Mouse (Mus musculus) intestine, embryonic 15.5 days (tissue): ENCODE results near the gene C2cd6. TPM values are rescaled to one million over a fixed set of nuclear protein-coding genes. Genes with fewer than 3 reads are reported as not detected.
A peak's percentile ranks its signal among the peaks of the same experiment; 100 is the strongest.

Experiments
- ATAC-seq: fragments of 200-750 bp; cut with Nextera tagmentation; 2 replicates; pipeline ENCODE4 v1.8.0; 2017; ENCODE audit warnings: moderate TSS enrichment, moderate library complexity
- H3K27ac ChIP-seq: fragments of 300-500 bp; sonication (generic); 2 replicates; pipeline ENCODE4 v1.5.1; 2015; ENCODE audit warnings: mild to moderate bottlenecking, inconsistent platforms
- H3K27me3 ChIP-seq: fragments of 300-500 bp; sonication (generic); replicated peaks from 2 replicates; pipeline ENCODE4 v1.6.1; 2015; ENCODE audit warnings: inconsistent platforms
- H3K36me3 ChIP-seq: fragments of 300-500 bp; sonication (generic); 2 replicates; pipeline ENCODE4 v1.6.1; 2015; ENCODE audit warnings: inconsistent platforms
- H3K4me1 ChIP-seq: fragments of 300-500 bp; sonication (generic); replicated peaks from 2 replicates; pipeline ENCODE4 v1.6.1; 2015; ENCODE audit warnings: inconsistent platforms
- H3K4me2 ChIP-seq: fragments of 300-500 bp; sonication (generic); replicated peaks from 2 replicates; pipeline ENCODE4 v1.6.1; 2015; ENCODE audit warnings: mild to moderate bottlenecking, inconsistent platforms
- H3K4me3 ChIP-seq: fragments of 300-500 bp; sonication (generic); replicated peaks from 2 replicates; pipeline ENCODE4 v1.5.1; 2015; ENCODE audit warnings: inconsistent platforms
- H3K9ac ChIP-seq: fragments of 300-500 bp; sonication (generic); 2 replicates; pipeline ENCODE4 v1.6.1; 2015; ENCODE audit warnings: inconsistent platforms
- H3K9me3 ChIP-seq: fragments of 300-500 bp; sonication (generic); 2 replicates; pipeline ENCODE4 v1.6.1; 2016; ENCODE audit warnings: inconsistent platforms
- WGBS: fragments of 180-500 bp; shearing (Covaris S2); methylation state at CpG from one replicate; pipeline ENCODE4 v1.1.7; 2015; 5-methylcytosine and 5-hydroxymethylcytosine counted together
- polyA plus RNA-seq: library from polyadenylated mRNA; unstranded; fragments of >200 nt; fragmentation: Nextera tagmentation; extraction: Ambion mirVana; gene quantifications from 2 replicates; pipeline ENCODE4 v1.2.1, GENCODE M21; 2015

C2cd6 gene
- not detected in 2 replicates for polyA plus RNA-seq

GRCm38 (mm10) chr1:59094705-59095104 is at the start of gene C2cd6:
Gene C2cd6 (minus strand): TSS chr1:59094900.
- WGBS = 93% methylated on average over 19 of the region's 19 CpGs

GRCm38 (mm10) chr1:59142809-59143208 is 48.1 kb upstream of the C2cd6 start:
- Histone ChIP-seq H3K36me3 (no peaks in the 10 kb centered on the region), H3K4me1 (no peaks in the 10 kb centered on the region), H3K27ac (no peak overlapping the region), H3K4me2 (no peak overlapping the region), H3K4me3 (no peak overlapping the region), H3K9me3 (no peaks in the 10 kb centered on the region), H3K9ac (no peak overlapping the region), H3K27me3 (no peaks in the 10 kb centered on the region)
- ATAC-seq = no peak

More at GRCm38 (mm10) chr1:59094705-59095104, at the start of gene C2cd6:
- Histone ChIP-seq H3K9ac (no peak within 1 kb of the TSS), H3K27me3 (no peaks in the 10 kb centered on the region), H3K4me1 (no peaks in the 10 kb centered on the region), H3K27ac (no peak within 1 kb of the TSS), H3K4me2 (no peak within 1 kb of the TSS), H3K4me3 (no peak within 1 kb of the TSS), H3K9me3 (no peaks in the 10 kb centered on the region), H3K36me3 (no peaks in the 10 kb centered on the region)
- no peak for ATAC-seq

- H3K4me3 ChIP-seq = no peak overlapping the region
- no peaks in the 10 kb centered on the region for H3K9me3 ChIP-seq
- no peaks in the 10 kb centered on the region for H3K27me3 ChIP-seq
- no peak for ATAC-seq
- H3K36me3 ChIP-seq = no peaks in the 10 kb centered on the region
- H3K9ac ChIP-seq = no peak overlapping the region
- H3K4me1 ChIP-seq = no peaks in the 10 kb centered on the region
- WGBS = 70% methylated on average over 5 of the region's 5 CpGs
- H3K27ac ChIP-seq = no peak overlapping the region
- no peak overlapping the region for H3K4me2 ChIP-seq
These were observed 39.7 kb upstream of the C2cd6 start for GRCm38 (mm10) chr1:59134419-59134818.

GRCm38 (mm10) chr1:59128879-59129278 is 34.2 kb upstream of the C2cd6 start:
- H3K4me1 ChIP-seq = no peaks in the 10 kb centered on the region
- no peak overlapping the region for H3K4me2 ChIP-seq
- H3K36me3 ChIP-seq = no peaks in the 10 kb centered on the region
- no peak for ATAC-seq
- no peak overlapping the region for H3K4me3 ChIP-seq
- H3K9me3 ChIP-seq = no peaks in the 10 kb centered on the region
- H3K27ac ChIP-seq = no peak overlapping the region
- H3K27me3 ChIP-seq = no peaks in the 10 kb centered on the region
- WGBS = 71% methylated on average over 7 of the region's 7 CpGs
- no peak overlapping the region for H3K9ac ChIP-seq

GRCm38 (mm10) chr1:59125558-59125957 is 30.9 kb upstream of the C2cd6 start:
- no peak overlapping the region for H3K27ac ChIP-seq
- peak; percentile 81 for ATAC-seq
- H3K9me3 ChIP-seq = no peaks in the 10 kb centered on the region
- 54% methylated on average over 5 of the region's 5 CpGs for WGBS
- H3K4me2 ChIP-seq = no peak overlapping the region
- H3K4me1 ChIP-seq = no peaks in the 10 kb centered on the region
- H3K27me3 ChIP-seq = no peaks in the 10 kb centered on the region
- no peak overlapping the region for H3K9ac ChIP-seq
- H3K4me3 ChIP-seq = no peak overlapping the region
- no peaks in the 10 kb centered on the region for H3K36me3 ChIP-seq

GRCm38 (mm10) chr1:59119720-59120457 is 25.2 kb upstream of the C2cd6 start, which contains the start of gene Tmem237:
Gene Tmem237 (minus strand): TSS chr1:59120408.
- Histone ChIP-seq H3K4me1 (0 out of 2 replicates have a peak, but pooled peaks cover 4% of the 10 kb centered on the region), H3K4me2 (peak within 1 kb of the TSS; percentile 78), H3K4me3 (peak within 1 kb of the TSS; percentile 80), H3K9ac (peak within 1 kb of the TSS; percentile 77), H3K27me3 (no peaks in the 10 kb centered on the region), H3K36me3 (no peaks in the 10 kb centered on the region), H3K9me3 (no peaks in the 10 kb centered on the region), H3K27ac (peak within 1 kb of the TSS; percentile 82)
- ATAC-seq = peak; percentile 99
- under 1% methylated on average over 74 of the region's 74 CpGs for WGBS

- Histone ChIP-seq H3K9me3 (no peaks in the 10 kb centered on the region), H3K9ac (no peak overlapping the region), H3K4me1 (no peaks in the 10 kb centered on the region), H3K27ac (no peak overlapping the region), H3K27me3 (no peaks in the 10 kb centered on the region), H3K4me3 (no peak overlapping the region), H3K4me2 (no peak overlapping the region), H3K36me3 (no peaks in the 10 kb centered on the region)
- no peak for ATAC-seq
- 73% methylated on average over 8 of the region's 8 CpGs for WGBS
These were observed 15.8 kb upstream of the C2cd6 start for GRCm38 (mm10) chr1:59110524-59110923.

GRCm38 (mm10) chr1:59102071-59102470 is 7.4 kb upstream of the C2cd6 start:
- 90% methylated on average over 6 of the region's 6 CpGs for WGBS
- Histone ChIP-seq H3K9me3 (no peaks in the 10 kb centered on the region), H3K9ac (no peak overlapping the region)

GRCm38 (mm10) chr1:59101020-59101419 is 6.3 kb upstream of the C2cd6 start:
- H3K9me3 ChIP-seq = no peaks in the 10 kb centered on the region
- H3K36me3 ChIP-seq = no peaks in the 10 kb centered on the region
- H3K27ac ChIP-seq = no peak overlapping the region
- H3K4me2 ChIP-seq = no peak overlapping the region
- no peak for ATAC-seq
- H3K4me1 ChIP-seq = no peaks in the 10 kb centered on the region
- no peak overlapping the region for H3K4me3 ChIP-seq
- H3K9ac ChIP-seq = no peak overlapping the region
- H3K27me3 ChIP-seq = no peaks in the 10 kb centered on the region
- WGBS = 90% methylated on average over 5 of the region's 5 CpGs

More at GRCm38 (mm10) chr1:59102071-59102470, 7.4 kb upstream of the C2cd6 start:
- no peak overlapping the region for H3K27ac ChIP-seq
- H3K4me3 ChIP-seq = no peak overlapping the region
- H3K4me2 ChIP-seq = no peak overlapping the region
- H3K4me1 ChIP-seq = no peaks in the 10 kb centered on the region
- no peaks in the 10 kb centered on the region for H3K27me3 ChIP-seq
- H3K36me3 ChIP-seq = no peaks in the 10 kb centered on the region
- no peak for ATAC-seq

GRCm38 (mm10) chr1:59070867-59071266 is 23.8 kb downstream of the C2cd6 start:
- H3K9ac ChIP-seq = no peak overlapping the region
- WGBS = 32% methylated on average over 3 of the region's 3 CpGs
- H3K4me2 ChIP-seq = no peak overlapping the region
- H3K9me3 ChIP-seq = no peaks in the 10 kb centered on the region
- H3K27me3 ChIP-seq = no peaks in the 10 kb centered on the region
- H3K4me3 ChIP-seq = no peak overlapping the region
- no peaks in the 10 kb centered on the region for H3K4me1 ChIP-seq
- no peaks in the 10 kb centered on the region for H3K36me3 ChIP-seq
- no peak for ATAC-seq
- H3K27ac ChIP-seq = no peak overlapping the region

GRCm38 (mm10) chr1:59067976-59068375 is 26.7 kb downstream of the C2cd6 start:
- H3K9ac ChIP-seq = no peak overlapping the region
- H3K4me2 ChIP-seq = no peak overlapping the region
- ATAC-seq = peak; percentile 61; the same call in 1 of the 2 replicates
- H3K36me3 ChIP-seq = no peaks in the 10 kb centered on the region
- no peak overlapping the region for H3K4me3 ChIP-seq
- H3K4me1 ChIP-seq = no peaks in the 10 kb centered on the region
- WGBS = 5% methylated on average over 3 of the region's 3 CpGs
- no peaks in the 10 kb centered on the region for H3K27me3 ChIP-seq
- H3K9me3 ChIP-seq = no peaks in the 10 kb centered on the region
- no peak overlapping the region for H3K27ac ChIP-seq

- ATAC-seq = no peak
- Histone ChIP-seq H3K9me3 (no peaks in the 10 kb centered on the region), H3K4me2 (no peak overlapping the region), H3K27me3 (no peaks in the 10 kb centered on the region), H3K36me3 (no peaks in the 10 kb centered on the region), H3K27ac (no peak overlapping the region), H3K9ac (no peak overlapping the region), H3K4me3 (no peak overlapping the region), H3K4me1 (no peaks in the 10 kb centered on the region)
- WGBS = 47% methylated on average over 3 of the region's 3 CpGs
These were observed 31.0 kb downstream of the C2cd6 start for GRCm38 (mm10) chr1:59063697-59064096.

GRCm38 (mm10) chr1:59056955-59057354 is 37.7 kb downstream of the C2cd6 start:
- H3K4me3 ChIP-seq = no peak overlapping the region
- no peak overlapping the region for H3K9ac ChIP-seq
- H3K27ac ChIP-seq = no peak overlapping the region
- no peaks in the 10 kb centered on the region for H3K4me1 ChIP-seq
- no peaks in the 10 kb centered on the region for H3K9me3 ChIP-seq
- WGBS = 47% methylated on average over 2 of the region's 2 CpGs
- H3K27me3 ChIP-seq = no peaks in the 10 kb centered on the region
- ATAC-seq = 0 out of 2 replicates have a peak, but pooled peaks have one; percentile 51
- no peaks in the 10 kb centered on the region for H3K36me3 ChIP-seq
- no peak overlapping the region for H3K4me2 ChIP-seq
